8 mouse cellular contexts compared by ENCODE assay signal in the genomic region with DNA sequence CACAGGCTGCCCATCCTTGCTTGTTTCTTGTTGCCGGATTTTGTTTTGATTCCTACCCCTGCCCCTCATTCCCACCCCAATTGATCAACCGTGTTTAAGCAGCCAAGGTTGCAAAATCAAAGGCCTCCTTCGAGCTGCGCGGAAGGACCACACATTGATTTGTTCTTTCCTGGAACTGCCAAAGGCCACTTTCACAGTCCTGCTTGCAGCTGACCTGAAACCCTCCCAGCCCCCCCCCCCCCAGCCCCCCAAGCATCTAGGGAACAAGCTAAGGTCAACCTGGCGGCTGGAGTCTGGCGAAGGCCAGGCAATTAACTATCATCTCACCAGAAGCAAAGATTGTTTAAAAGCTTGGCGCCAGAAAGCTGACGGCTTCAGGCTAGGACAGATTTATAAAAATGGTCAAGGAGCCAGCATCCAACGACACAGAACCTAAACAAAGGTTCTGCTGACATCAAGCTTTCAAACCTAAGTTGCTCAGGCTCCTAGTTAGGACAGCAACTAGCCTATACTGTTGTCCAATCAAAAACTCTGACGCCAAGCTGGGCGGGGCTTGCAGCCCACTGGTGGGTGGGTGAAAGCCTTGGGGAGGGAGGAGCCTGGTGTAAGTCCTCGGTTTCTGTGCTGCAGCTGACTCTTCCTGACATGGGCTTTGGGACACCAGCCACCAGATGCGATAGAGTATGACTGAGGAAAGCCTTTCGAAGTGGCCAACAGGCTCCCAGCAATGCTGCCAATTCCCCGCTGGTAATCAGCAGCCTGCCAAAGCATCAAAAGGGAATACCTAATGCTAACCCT. TPM values are rescaled to one million over a fixed set of nuclear protein-coding genes. Genes with fewer than 3 reads are reported as not detected.
DNase-seq lines count a peak whose midpoint lies in the region.

No protein-coding gene starts in this region.

- intact Hi-C loops in heart, postnatal 14 days (cut with DNase I): no loop called here

- peak; percentile 25 for DNase-seq in thymus, postnatal 4 days
- DNase-seq in thymus, postnatal 10 days (ENCODE audit: low spot score in 2 of 2): no peak
- peak; percentile 48 for DNase-seq in fibroblast of lung, adult 2 months (ENCODE audit: low read depth)
- DNase-seq in heart, postnatal 14 days: peak; percentile 40
- DNase-seq in kidney, postnatal 36 days: peak; percentile 76 to 78
- DNase-seq in lung, postnatal 36 days: peak; percentile 68
- peak; percentile 64 for DNase-seq in telencephalon, adult 2 months (ENCODE audit: low read depth, low spot score)
- no peak for DNase-seq in right cerebral cortex, postnatal 25 days

RNA-seq across cellular contexts. Expression of gene Clmn, which starts 13.0 kb away (rescaled TPM):
- total RNA-seq in heart, postnatal 14 days (2021): 1 to 10 TPM; 2.7 to 3.5 TPM

Comparison
In these comparisons a context has a peak if more than half of its experiments do, and no peak if none do; other contexts are left out.
1. DNase-seq: peak in thymus, postnatal 4 days (single experiment), fibroblast of lung, adult 2 months (single experiment), heart, postnatal 14 days (2 of 2), kidney, postnatal 36 days (2 of 2), lung, postnatal 36 days (single experiment) and telencephalon, adult 2 months (single experiment); none in thymus, postnatal 10 days (0 of 2) and right cerebral cortex, postnatal 25 days (single experiment).